Mouse (Mus musculus): ENCODE measurements around the gene Tceal7.
"Not testable (repeated sequence)": the region's sequence is repeated elsewhere in the genome, so short reads cannot be mapped to it uniquely, and the experiment has no call there.

Tceal7 gene

DNA sequence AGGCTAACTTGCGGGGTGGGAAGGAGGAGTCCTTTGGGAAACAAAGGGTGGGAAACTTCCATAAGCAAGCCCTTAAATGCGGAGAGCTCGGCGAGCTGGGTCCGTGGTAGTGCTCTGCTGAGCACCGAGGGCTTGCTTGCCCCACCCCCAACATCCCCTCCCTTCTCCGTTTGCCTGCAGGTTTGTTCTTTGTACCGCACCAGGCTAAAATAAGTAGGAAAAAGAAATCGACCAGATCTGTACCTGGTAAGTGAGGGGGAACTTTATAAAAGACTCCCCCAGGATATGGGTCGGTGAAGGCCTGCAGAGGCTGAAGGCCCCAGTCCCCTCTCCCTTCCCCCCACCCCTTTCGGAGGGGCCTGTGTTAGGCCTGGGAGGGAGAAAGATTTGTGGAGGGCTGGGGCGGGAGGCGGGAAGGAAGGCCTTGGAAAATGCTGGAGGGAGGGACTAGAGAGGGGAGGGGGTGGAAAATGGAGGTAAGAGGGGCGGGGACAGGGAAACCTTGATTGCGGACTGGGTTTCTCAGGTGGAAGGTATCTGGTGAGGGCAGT lies 31.0 kb downstream of the Tceal7 start:
- peak; percentile 32 to 72 for DNase-seq (ENCODE audit: inconsistent age in 2 of 2, low spot score in 1 of 2)

- peak; percentile 78 to 85 for DNase-seq (ENCODE audit: inconsistent age in 2 of 2, low spot score in 1 of 2)
Observed at GRCm38 (mm10) chrX:136248811-136249210, 34.2 kb downstream of the Tceal7 start.

DNA sequence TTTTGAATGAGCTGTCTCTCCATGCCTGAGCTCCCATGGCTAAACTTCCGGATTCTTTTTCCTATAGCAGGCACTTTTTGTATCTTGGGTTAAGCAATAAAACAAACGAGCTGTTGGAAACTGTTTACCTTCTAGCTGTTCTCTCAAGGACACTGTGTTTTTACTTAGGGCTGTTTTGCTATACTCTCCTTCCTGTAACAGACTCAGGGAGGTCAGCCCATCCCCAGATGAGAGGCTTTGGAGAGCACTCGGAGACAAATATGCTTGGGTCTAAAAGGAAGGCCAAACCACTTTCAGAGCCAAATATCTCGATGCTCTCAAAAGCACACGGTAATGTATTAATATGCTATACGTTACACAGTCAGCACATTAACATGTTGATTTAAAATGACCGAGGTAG lies 35.1 kb downstream of the Tceal7 start:
- no peak for DNase-seq (ENCODE audit: inconsistent age in 2 of 2, low spot score in 1 of 2)

GRCm38 (mm10) chrX:136252023-136252729 lies 37.6 kb downstream of the Tceal7 start:
- peak in 1 of 2 experiments; percentile 29 for DNase-seq (ENCODE audit: inconsistent age in 2 of 2, low spot score in 1 of 2)

GRCm38 (mm10) chrX:136267720-136268119 lies 53.1 kb downstream of the Tceal7 start:
- DNase-seq (ENCODE audit: inconsistent age in 2 of 2, low spot score in 1 of 2) = no peak

- DNase-seq (ENCODE audit: inconsistent age in 2 of 2, low spot score in 1 of 2) = no peak
Observed at GRCm38 (mm10) chrX:136268173-136268572, 53.6 kb downstream of the Tceal7 start.

GRCm38 (mm10) chrX:136269743-136270392 lies 55.3 kb downstream of the Tceal7 start, which contains the start of gene Bex3:
TSS of gene Bex3 (plus strand) at chrX:136270253.
- peak; percentile 70 to 80 for DNase-seq (ENCODE audit: inconsistent age in 2 of 2, low spot score in 1 of 2)

DNA sequence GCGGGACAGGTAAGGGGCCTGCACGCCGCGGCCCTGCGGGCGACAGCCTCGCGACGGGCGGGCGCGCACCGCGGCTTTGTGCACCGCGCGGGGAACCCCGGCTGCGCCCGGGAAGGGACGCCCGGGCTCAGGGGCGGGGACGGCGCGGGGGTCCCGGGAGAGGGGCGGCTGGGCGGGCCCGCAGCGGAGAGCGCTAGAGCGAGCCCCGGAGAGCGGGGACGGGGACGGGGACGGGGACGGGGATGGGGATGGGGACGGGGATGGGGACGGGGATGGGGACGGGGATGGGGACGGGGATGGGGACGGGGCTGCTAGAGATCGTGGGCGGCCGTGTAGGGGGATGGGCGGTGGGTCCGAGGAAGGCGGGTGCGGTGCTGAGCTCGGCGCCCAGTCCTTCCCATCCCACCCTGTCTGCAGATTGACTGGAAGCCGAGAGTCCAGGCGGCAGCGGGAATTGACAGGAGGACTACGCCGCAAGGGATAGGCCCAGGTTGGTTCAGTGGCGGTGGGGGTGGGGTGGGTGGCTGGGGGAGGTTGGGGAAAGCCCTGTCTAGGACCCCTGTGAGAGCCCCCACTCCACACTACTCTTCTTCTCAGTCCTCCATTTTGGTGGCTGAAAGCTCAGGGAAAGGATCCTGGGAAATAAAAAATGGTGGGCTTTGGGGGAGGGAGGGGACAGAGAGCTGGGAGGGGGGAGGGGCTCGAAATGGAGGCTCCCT lies 56.0 kb downstream of the Tceal7 start:
- DNase-seq (ENCODE audit: inconsistent age in 2 of 2, low spot score in 1 of 2) = not testable (repeated sequence)

GRCm38 (mm10) chrX:136274542-136274941 lies 60.0 kb downstream of the Tceal7 start:
- DNase-seq (ENCODE audit: inconsistent age in 2 of 2, low spot score in 1 of 2) = no peak

DNA sequence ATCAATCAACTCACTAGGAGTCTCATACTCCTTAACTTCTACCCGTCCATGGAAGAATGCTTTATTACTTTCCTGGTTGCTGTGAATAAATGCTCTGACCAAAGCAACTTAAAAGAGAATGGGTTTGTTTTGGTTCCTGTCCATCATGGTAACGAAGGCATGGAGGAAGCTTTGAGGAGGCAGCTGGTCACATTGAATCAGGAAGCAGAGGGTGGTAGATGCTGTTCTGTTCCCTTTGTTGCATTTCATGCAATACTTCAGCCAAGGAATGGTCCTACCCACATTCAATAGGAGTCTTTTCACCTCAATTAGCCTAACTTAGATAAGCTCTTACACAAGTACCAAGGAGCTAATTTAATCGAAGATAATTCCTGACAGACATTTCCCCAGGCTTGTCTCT lies 60.8 kb downstream of the Tceal7 start:
- no peak for DNase-seq (ENCODE audit: inconsistent age in 2 of 2, low spot score in 1 of 2)

Measured in adrenal gland, adult (tissue).